Mouse (Mus musculus): Measurements from ENCODE around the gene Tbr1.

Gene Tbr1

GRCm38 (mm10) chr2:61802656-61803251 is at the start of gene Tbr1:
Gene Tbr1 (plus strand): TSS chr2:61802930.
- in situ Hi-C loops (cut with MboI, MseI) = loop anchor here (25.0 kb wide), 1 partner anchor 660 kb away; no protein-coding TSS in a partner anchor

- in situ Hi-C loops (cut with MboI, MseI) = no loop called here
Observed at GRCm38 (mm10) chr2:61754989-61755388, 47.7 kb upstream of the Tbr1 start.

- in situ Hi-C loops (cut with MboI, MseI) = no loop called here
Observed at GRCm38 (mm10) chr2:61759234-61759855, 43.4 kb upstream of the Tbr1 start.

GRCm38 (mm10) chr2:61760044-61760443 is 42.7 kb upstream of the Tbr1 start:
- in situ Hi-C loops (cut with MboI, MseI) = no loop called here

- in situ Hi-C loops (cut with MboI, MseI) = no loop called here
Observed at GRCm38 (mm10) chr2:61764470-61765105, 38.1 kb upstream of the Tbr1 start.

GRCm38 (mm10) chr2:61765526-61765925 is 37.2 kb upstream of the Tbr1 start:
- in situ Hi-C loops (cut with MboI, MseI) = no loop called here

- in situ Hi-C loops (cut with MboI, MseI) = no loop called here
Observed at GRCm38 (mm10) chr2:61780794-61781193, 21.9 kb upstream of the Tbr1 start.

- in situ Hi-C loops (cut with MboI, MseI) = no loop called here
Observed at GRCm38 (mm10) chr2:61794960-61795359, 7.8 kb upstream of the Tbr1 start.

GRCm38 (mm10) chr2:61798048-61798447 is 4.7 kb upstream of the Tbr1 start:
- in situ Hi-C loops (cut with MboI, MseI) = no loop called here

- in situ Hi-C loops (cut with MboI, MseI) = loop anchor here (25.0 kb wide), 1 partner anchor 659 kb away; no protein-coding TSS in a partner anchor
Observed at GRCm38 (mm10) chr2:61803443-61804367, 975 bp downstream of the Tbr1 start.

GRCm38 (mm10) chr2:61804382-61804840 is 1.7 kb downstream of the Tbr1 start:
- in situ Hi-C loops (cut with MboI, MseI) = loop anchor here (25.0 kb wide), 1 partner anchor 658 kb away; no protein-coding TSS in a partner anchor

- in situ Hi-C loops (cut with MboI, MseI) = loop anchor here (25.0 kb wide), 1 partner anchor 657 kb away; no protein-coding TSS in a partner anchor
Observed at GRCm38 (mm10) chr2:61804841-61805540, 2.3 kb downstream of the Tbr1 start.

GRCm38 (mm10) chr2:61805541-61806345 is 3.0 kb downstream of the Tbr1 start:
- in situ Hi-C loops (cut with MboI, MseI) = loop anchor here (25.0 kb wide), 1 partner anchor 657 kb away; no protein-coding TSS in a partner anchor

GRCm38 (mm10) chr2:61806346-61806825 is 3.7 kb downstream of the Tbr1 start:
- in situ Hi-C loops (cut with MboI, MseI) = loop anchor here (25.0 kb wide), 1 partner anchor 656 kb away; no protein-coding TSS in a partner anchor

GRCm38 (mm10) chr2:61807151-61807550 is 4.4 kb downstream of the Tbr1 start:
- in situ Hi-C loops (cut with MboI, MseI) = loop anchor here (25.0 kb wide), 1 partner anchor 655 kb away; no protein-coding TSS in a partner anchor

- in situ Hi-C loops (cut with MboI, MseI) = loop anchor here (25.0 kb wide), 1 partner anchor 655 kb away; no protein-coding TSS in a partner anchor
Observed at GRCm38 (mm10) chr2:61807781-61808180, 5.1 kb downstream of the Tbr1 start.

- in situ Hi-C loops (cut with MboI, MseI) = loop anchor here (25.0 kb wide), 1 partner anchor 654 kb away; no protein-coding TSS in a partner anchor
Observed at GRCm38 (mm10) chr2:61808776-61809175, 6.0 kb downstream of the Tbr1 start.

GRCm38 (mm10) chr2:61809381-61809780 is 6.7 kb downstream of the Tbr1 start:
- in situ Hi-C loops (cut with MboI, MseI) = loop anchor here (25.0 kb wide), 1 partner anchor 653 kb away; no protein-coding TSS in a partner anchor

- in situ Hi-C loops (cut with MboI, MseI) = loop anchor here (25.0 kb wide), 1 partner anchor 652 kb away; no protein-coding TSS in a partner anchor
Observed at GRCm38 (mm10) chr2:61810751-61811150, 8.0 kb downstream of the Tbr1 start.

Measured in T-helper 1 cell (primary cell).